14 mouse cellular contexts compared by ENCODE assay signal in the genomic region with DNA sequence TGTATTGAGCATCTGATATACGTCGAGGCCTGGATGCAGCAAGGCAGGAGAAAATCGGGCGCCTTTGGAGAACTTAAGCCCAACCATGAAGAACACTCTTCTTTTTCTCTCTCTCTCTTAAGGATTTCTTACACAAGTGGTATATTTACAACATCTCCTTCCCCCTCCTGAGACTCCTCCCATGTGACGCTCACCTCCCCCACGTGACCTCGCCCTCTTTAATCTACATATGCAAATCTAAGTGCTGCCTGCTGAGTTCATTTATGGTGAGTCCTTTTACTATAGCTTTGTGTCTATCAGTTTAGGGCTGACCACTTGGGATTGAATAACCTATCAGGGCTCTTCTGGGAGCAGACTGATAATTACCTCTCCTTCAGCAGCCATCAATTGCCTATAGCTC.
DNase-seq lines count a peak whose midpoint lies in the region; ATAC-seq lines count a peak whose summit lies in the region.
"Had no signal": no experiment of that assay in that cellular context is flagged by ENCODE, and none has a peak within 500 bp of the region (broad histone marks: within the 10 kb centered on the region; RNA-seq: fewer than 3 reads in every experiment).

No protein-coding gene starts in this region.

- no peaks in the 10 kb centered on the region for H3K9me3 ChIP-seq in hindbrain, embryonic 12.5 days (replicated peaks)
- H3K9me3 ChIP-seq in hindbrain, embryonic 14.5 days (ENCODE audit: control insufficient read depth, low read length) = no peaks in the 10 kb centered on the region
- H3K9me3 ChIP-seq in forebrain, embryonic 14.5 days (replicated peaks; ENCODE audit: control insufficient read depth, low read length) = no peaks in the 10 kb centered on the region
- H3K9me3 ChIP-seq: liver, embryonic 12.5 days; lung, embryonic 15.5 days had no signal

- DNase-seq in hindbrain, embryonic 14.5 days (ENCODE audit: low spot score) = no peak
- peak; percentile 49 to 57 for DNase-seq in spleen, postnatal 36 days (ENCODE audit: low spot score in 2 of 2)
- DNase-seq in spleen, adult 12 weeks (ENCODE audit: low spot score) = no peak
- DNase-seq in forebrain, embryonic 14.5 days (ENCODE audit: low spot score) = no peak
- DNase-seq in kidney, postnatal 10 days = no peak
- DNase-seq in right cerebral cortex, adult 2 months (ENCODE audit: low spot score in 2 of 2) = no peak
- DNase-seq: cerebellum, postnatal 25 days; heart, adult 2 months; right cerebral cortex, postnatal 14 days; thymus, adult 18-20 months had no signal

- no peaks in the 10 kb centered on the region for H3K27me3 ChIP-seq in hindbrain, embryonic 12.5 days
- no peaks in the 10 kb centered on the region for H3K27me3 ChIP-seq in hindbrain, embryonic 14.5 days (ENCODE audit: control insufficient read depth, insufficient read depth, low read length)
- H3K27me3 ChIP-seq in forebrain, embryonic 14.5 days (replicated peaks; ENCODE audit: control insufficient read depth, insufficient read depth, low read length) = no peaks in the 10 kb centered on the region
- H3K27me3 ChIP-seq: liver, embryonic 12.5 days; lung, embryonic 15.5 days had no signal

- H3K4me3 ChIP-seq in hindbrain, embryonic 12.5 days = no peak overlapping the region
- no peak overlapping the region for H3K4me3 ChIP-seq in hindbrain, embryonic 14.5 days (replicated peaks; ENCODE audit: low read length)
- no peak overlapping the region for H3K4me3 ChIP-seq in forebrain, embryonic 14.5 days (ENCODE audit: low read depth, low read length)
- H3K4me3 ChIP-seq: heart, adult 2 months; liver, embryonic 12.5 days; lung, embryonic 15.5 days had no signal

- WGBS in hindbrain, embryonic 12.5 days = 75% methylated on average over 7 of the region's 7 CpGs
- 80% methylated on average over 7 of the region's 7 CpGs for WGBS in hindbrain, embryonic 14.5 days
- 53% methylated on average over 7 of the region's 7 CpGs for WGBS in forebrain, embryonic 14.5 days

- no peak overlapping the region for H3K9ac ChIP-seq in hindbrain, embryonic 12.5 days
- H3K9ac ChIP-seq in hindbrain, embryonic 14.5 days = no peak overlapping the region
- no peak overlapping the region for H3K9ac ChIP-seq in forebrain, embryonic 14.5 days (ENCODE audit: low read length)
- H3K9ac ChIP-seq: liver, embryonic 12.5 days; lung, embryonic 15.5 days had no signal

- 0 out of 2 replicates have a peak overlapping the region, but pooled peaks have one; percentile 53 for H3K27ac ChIP-seq in hindbrain, embryonic 12.5 days
- no peak overlapping the region for H3K27ac ChIP-seq in hindbrain, embryonic 14.5 days
- no peak overlapping the region for H3K27ac ChIP-seq in forebrain, embryonic 14.5 days (ENCODE audit: low read depth, low read length)
- H3K27ac ChIP-seq: heart, adult 2 months; liver, embryonic 12.5 days; lung, embryonic 15.5 days had no signal

- peaks cover 28% of the 10 kb centered on the region for H3K4me1 ChIP-seq in hindbrain, embryonic 12.5 days
- peaks cover 3% of the 10 kb centered on the region; the same call in 1 of the 2 replicates for H3K4me1 ChIP-seq in hindbrain, embryonic 14.5 days (replicated peaks; ENCODE audit: control insufficient read depth, insufficient read depth, low read length)
- H3K4me1 ChIP-seq in forebrain, embryonic 14.5 days (ENCODE audit: control insufficient read depth, insufficient read depth, low read length) = peaks cover 14% of the 10 kb centered on the region

- no peak overlapping the region for H3K4me2 ChIP-seq in hindbrain, embryonic 12.5 days (replicated peaks)
- H3K4me2 ChIP-seq in hindbrain, embryonic 14.5 days (replicated peaks) = no peak overlapping the region
- no peak overlapping the region for H3K4me2 ChIP-seq in forebrain, embryonic 14.5 days (ENCODE audit: low read length)
- H3K4me2 ChIP-seq: liver, embryonic 12.5 days; lung, embryonic 15.5 days had no signal

- ATAC-seq in hindbrain, embryonic 12.5 days (ENCODE audit: low FRiP score) = no peak
- ATAC-seq in hindbrain, embryonic 14.5 days (ENCODE audit: low FRiP score) = no peak
- 0 out of 2 replicates have a peak, but pooled peaks have one; percentile 34 for ATAC-seq in forebrain, embryonic 14.5 days
- ATAC-seq: inflammation-experienced regulatory T-cells, adult 6 months; liver, embryonic 12.5 days had no signal

- no peaks in the 10 kb centered on the region for H3K36me3 ChIP-seq in hindbrain, embryonic 12.5 days
- no peaks in the 10 kb centered on the region for H3K36me3 ChIP-seq in hindbrain, embryonic 14.5 days (replicated peaks; ENCODE audit: control insufficient read depth, insufficient read depth)
- H3K36me3 ChIP-seq in forebrain, embryonic 14.5 days (ENCODE audit: control insufficient read depth, insufficient read depth, low read length) = no peaks in the 10 kb centered on the region
- H3K36me3 ChIP-seq: liver, embryonic 12.5 days; lung, embryonic 15.5 days had no signal

Comparison
In these comparisons a context has a peak if more than half of its experiments do, and no peak if none do; other contexts are left out.
1. DNase-seq: peak in spleen, postnatal 36 days (2 of 2); none in hindbrain, embryonic 14.5 days (single experiment), spleen, adult 12 weeks (single experiment), forebrain, embryonic 14.5 days (single experiment), kidney, postnatal 10 days (single experiment) and right cerebral cortex, adult 2 months (0 of 2).